Comparison of ENCODE assay signal across 8 mouse cellular contexts in the genomic region with DNA sequence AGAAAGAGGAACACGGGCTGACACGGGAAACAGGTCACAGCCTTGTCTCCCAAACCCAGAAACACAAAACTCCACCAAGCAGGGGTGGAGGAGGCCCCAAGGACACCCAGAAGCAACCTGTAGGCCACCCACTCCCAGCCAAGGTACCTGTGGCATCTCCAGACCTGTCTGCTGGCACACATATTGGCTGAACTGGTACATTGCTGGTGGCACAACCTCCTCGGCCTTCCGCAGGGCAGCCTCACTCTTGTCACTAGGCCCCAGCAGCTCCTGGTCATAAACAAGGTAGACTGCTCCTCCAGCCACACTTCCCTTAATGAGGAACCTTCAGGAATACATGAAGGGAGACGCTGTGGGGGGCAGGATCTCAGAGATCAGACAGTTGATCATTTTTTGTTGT. TPM values are rescaled to one million over a fixed set of nuclear protein-coding genes. Genes with fewer than 3 reads are reported as not detected.
DNase-seq lines count a peak whose midpoint lies in the region; ATAC-seq and TF ChIP-seq lines count a peak whose summit lies in the region.

No protein-coding gene starts in this region.

- H3K27me3 ChIP-seq in lung, postnatal 0 days (replicated peaks; ENCODE audit: insufficient read depth, low read length), result no peaks in the 10 kb centered on the region
- H3K27me3 ChIP-seq in limb, embryonic 11.5 days (ENCODE audit: control insufficient read depth, insufficient read depth, low read length), result no peaks in the 10 kb centered on the region
- no peaks in the 10 kb centered on the region for H3K27me3 ChIP-seq in stomach, embryonic 14.5 days (ENCODE audit: control insufficient read depth, insufficient read depth, low read length)

- peak overlapping the region; percentile 83 for H3K9ac ChIP-seq in lung, postnatal 0 days (replicated peaks; ENCODE audit: low read depth)
- H3K9ac ChIP-seq in limb, embryonic 11.5 days (ENCODE audit: low read length), result peak overlapping the region; percentile 40
- peak overlapping the region; percentile 72; the same call in 1 of the 2 replicates for H3K9ac ChIP-seq in stomach, embryonic 14.5 days (replicated peaks; ENCODE audit: low read depth, low read length)

- DNase-seq in cerebellum, adult 11-12 months, result peak; percentile 71
- no peak for DNase-seq in cerebellum, postnatal 36 days
- DNase-seq in lung, postnatal 0 days (ENCODE audit: low spot score), result no peak
- DNase-seq in lung, adult 2 months, result no peak
- DNase-seq in limb, embryonic 11.5 days (ENCODE audit: low spot score), result no peak
- no peak for DNase-seq in frontal cortex, adult 2 months (ENCODE audit: extremely low spot score in 1 of 2, low spot score in 1 of 2)
- no peak for DNase-seq in thymus, adult 18-20 months

- H3K4me3 ChIP-seq in lung, postnatal 0 days (ENCODE audit: low read depth, low read length), result peak overlapping the region; percentile 65; the same call in 1 of the 2 replicates
- no peak overlapping the region for H3K4me3 ChIP-seq in lung, adult 2 months (replicated peaks; ENCODE audit: extremely low read depth, low read depth, low read length)
- peak overlapping the region; percentile 65 for H3K4me3 ChIP-seq in limb, embryonic 11.5 days (ENCODE audit: low read depth, low read length)
- H3K4me3 ChIP-seq in stomach, embryonic 14.5 days (ENCODE audit: low read depth, low read length), result peak overlapping the region; percentile 65

- H3K4me2 ChIP-seq in lung, postnatal 0 days (replicated peaks; ENCODE audit: low read depth, low read length), result peak overlapping the region; percentile 59
- peak overlapping the region; percentile 60 for H3K4me2 ChIP-seq in limb, embryonic 11.5 days (ENCODE audit: low read depth, severe bottlenecking)
- H3K4me2 ChIP-seq in stomach, embryonic 14.5 days (replicated peaks; ENCODE audit: low read depth, low read length), result peak overlapping the region; percentile 63

- no peak for TF ChIP-seq POLR2A in lung, adult 2 months (IDR thresholded peaks at IDR 0.05; ENCODE audit: borderline replicate concordance, extremely low read depth, low read depth, low read length)

- WGBS in lung, postnatal 0 days, result 34% methylated on average over 5 of the region's 5 CpGs
- 42% methylated on average over 5 of the region's 5 CpGs for WGBS in lung, adult 2 months
- 54% methylated on average over 5 of the region's 5 CpGs for WGBS in limb, embryonic 11.5 days
- 50% methylated on average over 5 of the region's 5 CpGs for WGBS in stomach, embryonic 14.5 days

- H3K36me3 ChIP-seq in lung, postnatal 0 days (ENCODE audit: insufficient read depth, low read length), result peaks cover 19% of the 10 kb centered on the region; the same call in 1 of the 2 replicates
- peaks cover 29% of the 10 kb centered on the region for H3K36me3 ChIP-seq in limb, embryonic 11.5 days (ENCODE audit: control insufficient read depth, insufficient read depth, low read length)
- peaks cover 42% of the 10 kb centered on the region for H3K36me3 ChIP-seq in stomach, embryonic 14.5 days (ENCODE audit: control insufficient read depth, insufficient read depth, low read length)

- no peak for TF ChIP-seq EP300 in lung, postnatal 0 days (IDR thresholded peaks at IDR 0.05)

- no peak for ATAC-seq in lung, postnatal 0 days
- ATAC-seq in limb, embryonic 11.5 days (ENCODE audit: insufficient number of reproducible peaks, low FRiP score, low TSS enrichment, low read depth), result no peak
- no peak for ATAC-seq in stomach, embryonic 14.5 days (ENCODE audit: insufficient number of reproducible peaks, insufficient read depth, low FRiP score, low read depth)

- H3K9me3 ChIP-seq in lung, postnatal 0 days (ENCODE audit: low read length), result no peaks in the 10 kb centered on the region
- no peaks in the 10 kb centered on the region for H3K9me3 ChIP-seq in limb, embryonic 11.5 days (ENCODE audit: control insufficient read depth, low read length)
- H3K9me3 ChIP-seq in stomach, embryonic 14.5 days (ENCODE audit: control insufficient read depth, low read depth, low read length), result no peaks in the 10 kb centered on the region

- peaks cover 9% of the 10 kb centered on the region for H3K4me1 ChIP-seq in lung, postnatal 0 days (ENCODE audit: insufficient read depth, low read depth, low read length)
- peaks cover 9% of the 10 kb centered on the region for H3K4me1 ChIP-seq in lung, adult 2 months (ENCODE audit: control insufficient read depth, insufficient read depth, low read length)
- H3K4me1 ChIP-seq in limb, embryonic 11.5 days (ENCODE audit: control insufficient read depth, insufficient read depth, low read length), result peaks cover 5% of the 10 kb centered on the region
- peaks cover 12% of the 10 kb centered on the region; the same call in 1 of the 2 replicates for H3K4me1 ChIP-seq in stomach, embryonic 14.5 days (ENCODE audit: control insufficient read depth, insufficient read depth, low read length)

- peak overlapping the region; percentile 78 for H3K27ac ChIP-seq in lung, postnatal 0 days (ENCODE audit: low read length)
- no peak overlapping the region for H3K27ac ChIP-seq in limb, embryonic 11.5 days (replicated peaks; ENCODE audit: low read depth, low read length)
- H3K27ac ChIP-seq in stomach, embryonic 14.5 days (ENCODE audit: low read length), result no peak overlapping the region

- TF ChIP-seq CTCF in lung, postnatal 0 days (IDR thresholded peaks at IDR 0.05), result no peak
- TF ChIP-seq CTCF in lung, adult 2 months (IDR thresholded peaks at IDR 0.05; ENCODE audit: insufficient read depth, low read length), result no peak

RNA-seq across cellular contexts. Expression of a gene that starts 0.9 kb away (rescaled TPM):
- 201 and 230 TPM in 2 replicates for polyA plus RNA-seq in lung, postnatal 0 days (2015; fragmentation: Nextera tagmentation; extraction: Ambion mirVana)
- 81.7 and 104 TPM in 2 replicates for polyA plus RNA-seq in lung, adult 2 months (2012; rRNA removed)
- 198 and 203 TPM in 2 replicates for polyA plus RNA-seq in limb, embryonic 11.5 days (2014; fragmentation: Nextera tagmentation; extraction: Ambion mirVana)
- 259 and 261 TPM in 2 replicates for polyA plus RNA-seq in stomach, embryonic 14.5 days (2014; fragmentation: Nextera tagmentation; extraction: Ambion mirVana)
- polyA plus RNA-seq in frontal cortex, adult 2 months (2012; rRNA removed), result 162 and 185 TPM in 2 replicates

RNA-seq across cellular contexts. Expression of a gene that starts 4.5 kb away (rescaled TPM):
- 1,643 and 1,764 TPM in 2 replicates for polyA plus RNA-seq in lung, postnatal 0 days (2015; fragmentation: Nextera tagmentation; extraction: Ambion mirVana)
- 1,247 and 2,140 TPM in 2 replicates for polyA plus RNA-seq in lung, adult 2 months (2012; rRNA removed)
- 1,726 and 1,764 TPM in 2 replicates for polyA plus RNA-seq in limb, embryonic 11.5 days (2014; fragmentation: Nextera tagmentation; extraction: Ambion mirVana)
- polyA plus RNA-seq in stomach, embryonic 14.5 days (2014; fragmentation: Nextera tagmentation; extraction: Ambion mirVana), result 2,224 and 2,447 TPM in 2 replicates
- 1,013 and 1,153 TPM in 2 replicates for polyA plus RNA-seq in frontal cortex, adult 2 months (2012; rRNA removed)

RNA-seq across cellular contexts. Expression of a gene that starts 18.0 kb away (rescaled TPM):
- 23.4 and 24.2 TPM in 2 replicates for polyA plus RNA-seq in lung, postnatal 0 days (2015; fragmentation: Nextera tagmentation; extraction: Ambion mirVana)
- 48.9 and 53.9 TPM in 2 replicates for polyA plus RNA-seq in lung, adult 2 months (2012; rRNA removed)
- 61.9 and 66.3 TPM in 2 replicates for polyA plus RNA-seq in limb, embryonic 11.5 days (2014; fragmentation: Nextera tagmentation; extraction: Ambion mirVana)
- 49.3 and 51.3 TPM in 2 replicates for polyA plus RNA-seq in stomach, embryonic 14.5 days (2014; fragmentation: Nextera tagmentation; extraction: Ambion mirVana)
- polyA plus RNA-seq in frontal cortex, adult 2 months (2012; rRNA removed), result 72.2 and 86.2 TPM in 2 replicates

RNA-seq across cellular contexts. Expression of a gene that starts 19.2 kb away (rescaled TPM):
- polyA plus RNA-seq in lung, postnatal 0 days (2015; fragmentation: Nextera tagmentation; extraction: Ambion mirVana), result 0.12 and 0.32 TPM in 2 replicates
- polyA plus RNA-seq in lung, adult 2 months (2012; rRNA removed), result 0.16 and 0.43 TPM in 2 replicates
- 0.61 and 0.85 TPM in 2 replicates for polyA plus RNA-seq in limb, embryonic 11.5 days (2014; fragmentation: Nextera tagmentation; extraction: Ambion mirVana)
- 0.46 and 0.73 TPM in 2 replicates for polyA plus RNA-seq in stomach, embryonic 14.5 days (2014; fragmentation: Nextera tagmentation; extraction: Ambion mirVana)
- 2.4 and 2.6 TPM in 2 replicates for polyA plus RNA-seq in frontal cortex, adult 2 months (2012; rRNA removed)

RNA-seq across cellular contexts. Expression of a gene that starts 24.1 kb away (rescaled TPM):
- polyA plus RNA-seq in lung, postnatal 0 days (2015; fragmentation: Nextera tagmentation; extraction: Ambion mirVana), result 43.4 and 47.1 TPM in 2 replicates
- polyA plus RNA-seq in lung, adult 2 months (2012; rRNA removed), result 102 and 115 TPM in 2 replicates
- 119 and 132 TPM in 2 replicates for polyA plus RNA-seq in limb, embryonic 11.5 days (2014; fragmentation: Nextera tagmentation; extraction: Ambion mirVana)
- polyA plus RNA-seq in stomach, embryonic 14.5 days (2014; fragmentation: Nextera tagmentation; extraction: Ambion mirVana), result 75.4 and 86.5 TPM in 2 replicates
- polyA plus RNA-seq in frontal cortex, adult 2 months (2012; rRNA removed), result 140 and 144 TPM in 2 replicates
